Mouse (Mus musculus) hematopoietic stem cell, adult 5-6 weeks (primary cell): ENCODE measurements around the gene Gm34653. TPM values are rescaled to one million over a fixed set of nuclear protein-coding genes. Genes with fewer than 3 reads are reported as not detected.
A peak's percentile ranks its signal among the peaks of the same experiment; 100 is the strongest.

Source experiments
- ATAC-seq, 2 experiments: fragments of 125-278 bp in 1 of 2; replicated peaks in 1 of 2; 2 replicates each; pipeline ENCODE4 v1.8.0; 2016 to 2017; ENCODE audit warnings: inconsistent platforms in 2 of 2, mild to moderate bottlenecking in 2 of 2, moderate number of reproducible peaks in 2 of 2, low read depth in 1 of 2, moderate TSS enrichment in 1 of 2; ENCODE audit not compliant: low FRiP score in 2 of 2, poor library complexity in 2 of 2, severe bottlenecking in 2 of 2, insufficient read depth in 1 of 2, low TSS enrichment in 1 of 2
- total RNA-seq: library from RNA; stranded (forward); fragments of 172-1452, 232-1000 nt; gene quantifications from 2 replicates; pipeline ENCODE4 v1.2.3, GENCODE M21; 2017

Gm34653 gene
- total RNA-seq, 1 experiment from 2014 or later, result not detected

- ATAC-seq, result peak; percentile 40 to 58; a peak in 3 of 4 replicates
Observed at GRCm38 (mm10) chr2:34869680-34870079, 36.9 kb downstream of the Gm34653 start.

- ATAC-seq, result peak; percentile 90 to 95
Observed at GRCm38 (mm10) chr2:34870520-34871474, 38.0 kb downstream of the Gm34653 start.

- no peak for ATAC-seq
Observed at GRCm38 (mm10) chr2:34874271-34874670, 41.5 kb downstream of the Gm34653 start, which contains the start of gene Cutal. Gene Cutal, plus strand, starts transcription at chr2:34874396.

- no peak for ATAC-seq
Observed at GRCm38 (mm10) chr2:34874816-34875345, 42.1 kb downstream of the Gm34653 start, which contains the start of gene Psmd5. Gene Psmd5, minus strand, starts transcription at chr2:34874968.

- no peak for ATAC-seq
Observed at GRCm38 (mm10) chr2:34880054-34880453, 47.2 kb downstream of the Gm34653 start.

- no peak for ATAC-seq
Observed at GRCm38 (mm10) chr2:34882757-34883156, 50.0 kb downstream of the Gm34653 start.

- ATAC-seq, result no peak
Observed at GRCm38 (mm10) chr2:34883190-34883589, 50.4 kb downstream of the Gm34653 start.

GRCm38 (mm10) chr2:34884186-34884585, 51.4 kb downstream of the Gm34653 start:
- no peak for ATAC-seq

Other genes starting within 250 kb of the Gm34653 start
- 101 and 110 TPM in 2 replicates for gene Gapvd1, start 77.8 kb upstream of the Gm34653 start, total RNA-seq
- gene Hspa5, start 61.0 kb upstream of the Gm34653 start, total RNA-seq, result 812 and 949 TPM in 2 replicates
- 34.9 and 66.2 TPM in 2 replicates for gene Rabepk, start 33.1 kb upstream of the Gm34653 start, total RNA-seq
- gene Fbxw2, start 6.7 kb upstream of the Gm34653 start, total RNA-seq, result 76.7 and 81.1 TPM in 2 replicates
- gene Cutal, start 41.4 kb downstream of the Gm34653 start, total RNA-seq, result not detected in 2 replicates
- gene Psmd5, start 42.0 kb downstream of the Gm34653 start, total RNA-seq, result 27.8 and 54.6 TPM in 2 replicates
- gene Phf19, start 81.0 kb downstream of the Gm34653 start, total RNA-seq, result 5.7 and 10.0 TPM in 2 replicates
- gene Traf1, start 128.8 kb downstream of the Gm34653 start, total RNA-seq, result 6.3 and 11.3 TPM in 2 replicates
- gene Hc, start 228.4 kb downstream of the Gm34653 start, total RNA-seq, result 0.25 TPM in 1 of 2 replicates, not detected in the other